Mouse (Mus musculus) megakaryocyte, embryonic 14.5 days (primary cell): ENCODE data around the gene Ttc39b.

Experiments used
- FLI1 ChIP-seq: IDR thresholded peaks from 2 replicates; pipeline ENCODE4 v1.6.1; 2012; ENCODE audit warnings: low read length, inconsistent platforms, mixed read lengths
- GATA1 ChIP-seq: IDR thresholded peaks from 3 replicates; pipeline ENCODE4 v1.6.1; 2012; ENCODE audit warnings: mixed read lengths, low read length, inconsistent platforms, borderline replicate concordance

DNA sequence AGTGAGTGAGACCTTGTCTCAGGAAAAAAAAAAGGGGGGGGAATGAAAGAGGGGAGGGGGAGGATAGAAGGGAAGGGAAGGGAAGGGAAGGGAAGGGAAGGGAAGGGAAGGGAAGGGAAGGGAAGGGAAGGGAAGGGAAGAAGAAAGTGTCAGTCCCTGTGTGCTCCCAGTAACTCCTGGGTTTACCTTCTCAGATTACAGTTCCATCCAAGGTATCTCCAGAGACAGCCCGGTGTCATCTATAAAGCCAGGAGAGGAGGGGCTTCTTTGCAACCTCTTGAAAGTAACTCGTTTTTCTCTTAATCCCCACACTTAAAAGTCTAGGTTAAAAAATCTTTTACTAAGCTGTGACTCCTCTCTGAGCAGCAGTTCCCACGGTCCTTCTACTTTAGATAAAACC is 5.3 kb downstream of the Ttc39b start:
- TF ChIP-seq GATA1: no peak
- no peak for TF ChIP-seq FLI1
